Mouse (Mus musculus) midbrain, embryonic 10.5 days (tissue): ENCODE measurements around the gene Adam17. TPM values are rescaled to one million over a fixed set of nuclear protein-coding genes. Genes with fewer than 3 reads are reported as not detected.

Source experiments
- DNase-seq: peaks from one replicate; pipeline ENCODE4 v3.0.0-alpha.2; 2017; ENCODE audit warnings: low spot score
- H3K27ac ChIP-seq: fragments of 300-500 bp; sonication (generic); replicated peaks from 2 replicates; pipeline ENCODE4 v1.5.1; 2016; ENCODE audit warnings: mild to moderate bottlenecking
- H3K27me3 ChIP-seq: fragments of 300-500 bp; sonication (generic); 2 replicates; pipeline ENCODE4 v1.6.1; 2016; ENCODE audit warnings: low read depth, mild to moderate bottlenecking; ENCODE audit not compliant: poor library complexity, severe bottlenecking
- H3K36me3 ChIP-seq: fragments of 300-500 bp; sonication (generic); 2 replicates; pipeline ENCODE4 v1.6.1; 2016; ENCODE audit warnings: mild to moderate bottlenecking, moderate library complexity
- H3K4me1 ChIP-seq: fragments of 300-500 bp; sonication (generic); 2 replicates; pipeline ENCODE4 v1.6.1; 2016
- H3K4me3 ChIP-seq: fragments of 300-500 bp; sonication (generic); 2 replicates; pipeline ENCODE4 v1.5.1; 2016; ENCODE audit warnings: mild to moderate bottlenecking, moderate library complexity
- H3K9me3 ChIP-seq: fragments of 300-500 bp; sonication (generic); replicated peaks from 2 replicates; pipeline ENCODE4 v1.6.1; 2016; ENCODE audit warnings: mild to moderate bottlenecking
- WGBS: fragments of 180-500 bp; shearing (Covaris S2); methylation state at CpG from one replicate; pipeline ENCODE4 v1.1.7; 2016; 5-methylcytosine and 5-hydroxymethylcytosine counted together
- polyA plus RNA-seq: library from polyadenylated mRNA; unstranded; fragments of >200 nt; fragmentation: Nextera tagmentation; extraction: Ambion mirVana; gene quantifications from 2 replicates; pipeline ENCODE4 v1.2.1, GENCODE M21; 2016

Gene Adam17
- polyA plus RNA-seq, 1 experiment from 2014 or later, result 42.8 TPM

DNA sequence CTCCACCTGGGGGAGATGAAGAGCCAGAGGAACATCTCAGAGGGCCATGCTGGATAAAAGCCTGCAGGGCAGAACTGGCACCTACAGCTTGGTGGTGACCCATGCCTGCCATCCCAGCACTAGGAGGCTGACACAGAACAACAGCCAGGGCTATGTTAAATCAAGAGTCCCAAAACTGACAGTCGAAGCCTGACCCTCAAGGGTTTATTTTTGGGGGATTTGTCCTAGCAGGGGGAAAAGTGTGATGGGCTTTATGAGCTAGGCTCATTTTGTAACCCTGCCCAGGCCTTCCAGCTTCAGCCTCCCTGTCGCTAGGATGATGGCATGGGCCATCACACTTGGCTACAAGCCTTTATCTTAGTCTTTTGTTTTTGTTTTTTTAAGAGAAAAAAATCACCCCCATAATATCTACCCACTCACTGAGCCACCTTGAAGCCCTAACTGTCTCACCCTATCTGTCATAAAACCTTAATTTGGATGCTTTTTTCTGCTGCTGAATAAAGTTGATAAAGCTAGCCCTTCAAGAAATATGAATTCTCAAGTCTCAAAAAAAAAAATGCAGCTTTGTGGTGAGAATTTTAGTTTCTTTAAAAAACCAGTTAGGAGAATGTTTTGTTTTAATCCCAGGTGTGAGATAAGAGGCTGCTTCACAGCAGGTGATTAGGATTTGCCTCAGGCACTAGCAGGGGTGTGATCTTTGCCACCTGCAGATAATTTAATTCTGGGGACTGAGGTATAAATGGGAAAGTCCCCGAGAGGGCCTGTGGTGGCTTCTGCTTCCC lies 2.1 kb upstream of the Adam17 start:
- Histone ChIP-seq H3K9me3 (no peaks in the 10 kb centered on the region), H3K4me1 (peaks cover 9% of the 10 kb centered on the region), H3K4me3 (no peak overlapping the region), H3K36me3 (no peaks in the 10 kb centered on the region), H3K27me3 (no peaks in the 10 kb centered on the region), H3K27ac (no peak overlapping the region)
- 51% methylated on average over 3 of the region's 3 CpGs for WGBS
- no peak for DNase-seq

DNA sequence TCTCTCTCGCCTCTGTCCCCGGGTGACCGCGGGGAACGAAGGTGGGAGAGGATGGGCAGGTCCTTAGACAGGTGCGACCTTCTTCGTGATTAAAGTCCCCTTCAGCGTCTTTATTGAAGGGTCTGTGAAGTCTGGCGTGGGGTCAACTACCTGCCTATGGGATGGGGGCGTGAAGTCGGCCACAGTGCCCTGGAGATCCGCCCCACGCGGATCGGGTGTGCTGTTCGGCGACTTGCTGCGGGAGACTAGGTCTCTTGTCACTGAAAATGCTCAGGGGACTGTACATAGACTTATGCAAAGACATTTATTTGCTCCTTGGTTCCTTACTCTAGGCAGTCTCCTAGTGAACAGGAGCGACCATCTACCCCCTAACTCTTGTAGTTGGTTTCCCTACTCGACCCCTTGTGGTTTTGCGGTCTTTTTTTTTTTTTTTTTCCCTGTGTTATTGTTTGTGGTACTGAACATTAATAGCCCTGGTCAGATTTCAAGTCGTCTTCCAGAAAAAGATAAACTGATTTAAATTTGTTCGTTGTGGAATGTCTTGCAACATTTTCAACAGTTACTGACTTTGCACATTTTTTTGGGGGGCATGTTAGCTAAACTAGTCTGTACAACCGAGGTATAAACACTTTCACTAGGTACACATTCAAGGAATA lies 516 bp upstream of the Adam17 start:
- Histone ChIP-seq H3K27me3 (no peaks in the 10 kb centered on the region), H3K9me3 (no peaks in the 10 kb centered on the region), H3K4me1 (peaks cover 9% of the 10 kb centered on the region), H3K36me3 (no peaks in the 10 kb centered on the region), H3K27ac (peak overlapping the region; percentile 96), H3K4me3 (peak overlapping the region; percentile 78)
- no peak for DNase-seq
- 7% methylated on average over 24 of the region's 24 CpGs for WGBS

DNA sequence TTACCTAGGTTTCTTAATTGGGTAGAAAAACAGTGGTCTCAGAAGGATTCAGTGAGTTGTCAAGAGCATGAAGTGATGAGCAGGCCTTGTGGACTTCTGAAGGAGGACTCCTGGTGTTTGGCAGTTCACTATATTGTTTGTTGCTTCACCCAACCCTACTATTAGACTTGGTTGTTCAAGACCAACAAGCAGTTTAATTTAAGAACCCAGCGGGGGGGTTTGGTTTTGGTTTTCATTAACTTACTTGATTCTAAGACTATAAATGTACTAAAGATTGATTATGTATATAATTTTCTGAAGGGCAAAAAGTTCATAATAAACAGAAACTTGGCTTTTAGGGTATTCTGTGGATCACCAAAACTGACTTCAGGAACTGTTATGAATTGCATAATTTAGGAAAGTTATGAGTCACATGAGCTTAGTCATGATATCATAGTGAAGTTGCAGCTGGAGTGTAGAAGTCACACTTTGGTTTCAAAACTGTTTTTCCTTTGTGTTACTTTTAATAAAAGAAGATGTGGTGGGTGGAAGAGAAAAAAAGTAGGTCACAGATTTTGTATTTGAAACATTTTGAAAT lies 3.3 kb downstream of the Adam17 start:
- Histone ChIP-seq H3K27ac (no peak overlapping the region), H3K4me3 (no peak overlapping the region), H3K27me3 (no peaks in the 10 kb centered on the region), H3K4me1 (peaks cover 9% of the 10 kb centered on the region), H3K36me3 (no peaks in the 10 kb centered on the region), H3K9me3 (no peaks in the 10 kb centered on the region)
- WGBS, result 98% methylated on average over 1 of the region's 1 CpGs
- DNase-seq, result no peak

DNA sequence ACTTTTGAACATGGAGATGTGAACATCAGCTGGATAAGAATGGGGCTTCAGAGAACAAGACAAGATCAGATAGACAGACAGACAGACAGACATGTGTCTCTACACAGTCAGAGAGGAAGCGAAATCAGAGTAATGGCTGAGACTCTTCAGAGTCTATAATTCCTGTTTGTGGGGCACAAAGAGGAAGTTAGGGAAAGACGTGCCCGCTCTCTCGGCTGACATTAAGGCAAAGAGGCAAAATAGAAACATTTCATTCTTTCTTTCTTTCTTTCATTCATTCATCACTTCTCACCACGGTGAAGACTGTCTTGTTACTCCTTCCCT lies 4.4 kb downstream of the Adam17 start:
- H3K36me3 ChIP-seq, result peaks cover 7% of the 10 kb centered on the region
- no peak for DNase-seq
- no peak overlapping the region for H3K4me3 ChIP-seq
- no peak overlapping the region for H3K27ac ChIP-seq
- WGBS, result 94% methylated on average over 5 of the region's 5 CpGs
- 0 out of 2 replicates have a peak, but pooled peaks cover 3% of the 10 kb centered on the region for H3K9me3 ChIP-seq
- peaks cover 9% of the 10 kb centered on the region for H3K4me1 ChIP-seq
- no peaks in the 10 kb centered on the region for H3K27me3 ChIP-seq

DNA sequence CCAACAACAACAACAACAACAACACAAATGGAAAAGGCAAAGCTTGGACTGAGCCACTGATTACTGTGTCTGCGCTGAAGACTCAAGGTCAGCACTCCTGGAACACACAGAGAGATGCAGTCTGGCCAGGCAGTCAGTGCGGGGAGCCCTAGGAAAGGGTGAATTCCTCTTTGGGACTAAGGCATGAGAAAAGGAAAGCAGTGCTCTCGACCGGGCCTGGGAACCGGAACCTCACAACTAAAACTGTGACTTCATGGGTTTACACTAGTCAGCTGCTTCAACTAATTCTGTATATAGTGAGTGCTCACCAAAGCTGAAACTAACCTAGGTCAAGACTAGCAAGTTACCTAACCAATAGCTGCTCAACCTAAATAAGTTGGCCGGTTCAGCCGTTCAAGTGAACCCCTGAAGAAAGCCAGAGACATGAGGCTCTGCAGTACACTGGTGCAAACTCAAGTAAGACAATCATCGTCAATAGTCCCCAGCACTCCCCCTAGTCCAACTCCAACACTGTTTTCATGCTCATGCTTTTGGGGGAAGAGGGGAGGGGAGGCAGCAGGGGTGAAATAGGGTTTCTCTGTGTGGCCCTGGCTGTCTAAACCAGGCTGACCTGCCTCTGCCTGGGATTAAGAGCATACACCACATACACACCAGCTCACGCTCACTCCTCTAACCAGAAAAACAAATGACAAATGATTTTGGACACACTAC lies 4.9 kb downstream of the Adam17 start:
- no peak overlapping the region for H3K4me3 ChIP-seq
- DNase-seq, result no peak
- H3K27ac ChIP-seq, result no peak overlapping the region
- peaks cover 9% of the 10 kb centered on the region for H3K4me1 ChIP-seq
- no peaks in the 10 kb centered on the region for H3K27me3 ChIP-seq
- peaks cover 3% of the 10 kb centered on the region; the same call in 1 of the 2 replicates for H3K9me3 ChIP-seq
- peaks cover 12% of the 10 kb centered on the region for H3K36me3 ChIP-seq
- WGBS, result 94% methylated on average over 9 of the region's 9 CpGs

DNA sequence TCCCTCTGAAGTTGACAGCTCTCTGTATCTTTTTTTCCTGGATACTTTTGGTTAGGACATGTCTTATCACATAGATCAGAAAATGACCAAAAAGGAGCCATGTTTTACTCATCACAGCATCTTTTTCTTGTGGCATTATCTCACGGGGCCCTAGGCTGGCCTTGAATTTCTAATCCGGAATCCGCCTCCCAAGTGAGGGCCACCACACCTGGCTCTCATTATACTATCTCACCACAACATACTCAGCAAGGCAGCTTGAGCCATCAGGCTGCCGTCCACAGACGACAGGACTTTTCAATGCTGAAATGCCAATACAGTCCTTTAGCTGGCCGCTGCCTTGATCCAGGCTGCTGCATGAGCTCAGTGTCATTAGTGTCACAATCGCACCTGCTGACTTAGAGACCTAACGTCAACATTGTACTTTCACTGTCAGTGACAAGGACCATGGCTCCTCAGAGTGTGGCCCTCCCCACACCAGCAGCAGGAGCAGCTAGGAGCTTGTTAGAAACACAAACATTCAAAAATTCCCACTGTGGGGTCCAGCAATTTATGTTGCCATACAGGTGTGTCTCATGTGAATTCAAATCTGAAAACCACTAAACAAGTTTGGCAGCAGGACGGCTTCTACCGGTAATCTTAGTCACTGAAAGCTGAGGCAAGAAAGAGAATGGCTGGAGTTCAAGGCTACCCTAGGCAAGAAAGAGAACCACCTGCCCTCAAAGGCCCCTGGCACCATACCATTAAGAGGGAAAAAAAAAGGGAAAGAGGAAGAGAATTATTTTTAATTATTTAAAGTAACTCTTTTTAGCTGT lies 8.6 kb downstream of the Adam17 start:
- H3K27me3 ChIP-seq, result no peaks in the 10 kb centered on the region
- H3K36me3 ChIP-seq, result peaks cover 41% of the 10 kb centered on the region
- H3K27ac ChIP-seq, result no peak overlapping the region
- H3K9me3 ChIP-seq, result peaks cover 3% of the 10 kb centered on the region; the same call in 1 of the 2 replicates
- no peaks in the 10 kb centered on the region for H3K4me1 ChIP-seq
- no peak for DNase-seq
- WGBS, result 78% methylated on average over 10 of the region's 10 CpGs
- H3K4me3 ChIP-seq, result no peak overlapping the region

DNA sequence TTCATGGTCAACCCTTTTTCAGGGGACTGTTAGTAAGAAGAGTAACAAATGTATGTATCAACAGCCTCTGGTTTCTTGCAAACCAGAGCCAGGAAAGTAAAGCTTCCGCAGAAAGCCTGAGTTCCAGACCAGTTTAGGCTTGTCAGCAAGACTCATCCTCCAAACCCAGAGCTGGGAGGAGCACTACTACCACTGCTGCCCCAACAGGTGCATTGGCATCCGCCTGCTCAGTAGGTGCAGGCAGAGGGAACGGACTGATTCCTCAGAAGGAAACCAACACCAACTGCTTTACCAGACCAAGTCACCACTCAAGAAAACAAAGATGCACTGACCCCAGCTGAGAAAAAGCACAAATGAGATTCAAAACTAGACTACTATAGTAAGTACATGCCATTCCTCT lies 10.2 kb downstream of the Adam17 start:
- no peak overlapping the region for H3K27ac ChIP-seq
- peaks cover 48% of the 10 kb centered on the region for H3K36me3 ChIP-seq
- DNase-seq, result no peak
- H3K4me1 ChIP-seq, result no peaks in the 10 kb centered on the region
- H3K9me3 ChIP-seq, result peaks cover 3% of the 10 kb centered on the region; the same call in 1 of the 2 replicates
- H3K27me3 ChIP-seq, result no peaks in the 10 kb centered on the region
- 92% methylated on average over 3 of the region's 3 CpGs for WGBS
- H3K4me3 ChIP-seq, result no peak overlapping the region

DNA sequence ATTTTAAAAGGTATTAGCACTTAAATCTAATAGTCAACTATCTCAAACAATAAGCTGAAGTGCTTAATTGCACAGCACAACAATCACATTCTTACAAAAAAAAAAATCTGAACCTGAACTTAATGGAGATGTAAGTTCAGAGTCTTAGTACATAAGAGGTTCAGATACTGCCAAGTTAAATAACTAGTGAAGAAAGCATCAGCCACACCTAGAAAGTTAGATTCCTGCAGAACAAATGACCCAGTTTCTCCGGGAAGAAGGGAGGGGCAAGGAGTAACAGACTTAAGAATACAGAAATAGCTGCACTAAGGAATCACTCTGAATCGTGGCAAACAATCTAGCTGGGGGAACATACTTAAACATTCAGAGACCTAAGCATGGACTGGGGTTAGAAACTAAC lies 10.7 kb downstream of the Adam17 start:
- H3K4me1 ChIP-seq, result no peaks in the 10 kb centered on the region
- peaks cover 3% of the 10 kb centered on the region; the same call in 1 of the 2 replicates for H3K9me3 ChIP-seq
- DNase-seq, result no peak
- H3K27ac ChIP-seq, result no peak overlapping the region
- no peak overlapping the region for H3K4me3 ChIP-seq
- peaks cover 52% of the 10 kb centered on the region for H3K36me3 ChIP-seq
- WGBS, result 87% methylated on average over 2 of the region's 2 CpGs
- no peaks in the 10 kb centered on the region for H3K27me3 ChIP-seq

DNA sequence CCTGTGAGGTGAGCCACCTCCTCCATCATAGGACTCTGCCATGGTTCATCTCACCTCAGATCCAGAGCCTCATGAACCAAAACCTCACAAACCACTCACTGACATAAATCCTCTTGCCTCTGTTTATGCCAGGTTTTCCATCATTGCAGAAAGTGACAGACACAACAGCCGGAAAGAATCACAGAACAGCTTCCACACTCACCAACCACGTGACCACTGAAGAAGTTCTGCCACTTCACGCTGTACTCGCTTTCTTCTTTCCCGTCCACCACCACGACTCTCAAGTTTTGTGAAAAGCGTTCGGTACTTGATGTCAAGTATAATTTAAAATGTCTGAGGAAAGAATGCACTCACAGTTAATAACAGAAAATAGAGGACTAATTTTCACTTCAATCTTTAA lies 19.8 kb downstream of the Adam17 start:
- Histone ChIP-seq H3K36me3 (peaks cover 87% of the 10 kb centered on the region), H3K4me1 (peaks cover 10% of the 10 kb centered on the region), H3K4me3 (no peak overlapping the region), H3K9me3 (peaks cover 17% of the 10 kb centered on the region), H3K27me3 (no peaks in the 10 kb centered on the region), H3K27ac (no peak overlapping the region)
- 98% methylated on average over 8 of the region's 8 CpGs for WGBS
- DNase-seq, result no peak

DNA sequence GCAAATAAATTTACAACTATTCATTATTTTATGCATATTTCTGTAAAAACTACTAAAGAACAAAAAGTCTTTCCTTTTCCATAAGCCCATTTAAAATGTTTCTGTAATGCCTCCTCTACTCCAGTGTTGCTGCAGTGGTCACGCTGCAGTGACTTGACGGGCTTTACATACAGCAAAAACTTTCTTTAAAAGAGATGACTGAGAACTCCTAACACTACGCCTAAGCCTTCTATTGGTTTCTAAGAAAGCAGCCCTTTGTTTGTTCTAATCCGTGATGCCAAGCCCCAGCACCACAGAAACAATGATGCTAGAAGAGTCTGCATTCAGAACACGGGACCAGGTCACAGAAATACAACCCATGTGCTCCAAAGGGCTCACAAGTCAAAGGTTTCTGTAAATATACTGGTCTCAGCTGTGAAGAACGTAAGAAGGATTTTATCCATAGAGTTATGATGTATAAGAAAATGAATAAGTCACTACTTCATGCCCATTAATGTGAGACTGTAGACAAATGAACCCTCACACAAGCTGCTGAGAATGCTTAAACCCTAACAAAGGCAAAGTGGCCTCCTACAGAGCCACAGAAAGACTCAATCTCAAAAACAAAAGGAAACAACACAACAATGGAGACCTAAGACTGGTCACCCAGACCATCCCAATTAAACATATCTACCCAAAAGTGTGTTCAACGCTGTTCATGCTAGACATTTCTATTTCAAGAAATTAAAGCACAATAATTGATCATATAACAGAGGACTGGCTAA lies 23.1 kb downstream of the Adam17 start:
- Histone ChIP-seq H3K4me3 (no peak overlapping the region), H3K27ac (peak overlapping the region; percentile 69), H3K9me3 (peaks cover 17% of the 10 kb centered on the region), H3K36me3 (peaks cover 84% of the 10 kb centered on the region), H3K4me1 (peaks cover 10% of the 10 kb centered on the region), H3K27me3 (no peaks in the 10 kb centered on the region)
- DNase-seq, result peak; percentile 21
- 23% methylated on average over 7 of the region's 7 CpGs for WGBS

DNA sequence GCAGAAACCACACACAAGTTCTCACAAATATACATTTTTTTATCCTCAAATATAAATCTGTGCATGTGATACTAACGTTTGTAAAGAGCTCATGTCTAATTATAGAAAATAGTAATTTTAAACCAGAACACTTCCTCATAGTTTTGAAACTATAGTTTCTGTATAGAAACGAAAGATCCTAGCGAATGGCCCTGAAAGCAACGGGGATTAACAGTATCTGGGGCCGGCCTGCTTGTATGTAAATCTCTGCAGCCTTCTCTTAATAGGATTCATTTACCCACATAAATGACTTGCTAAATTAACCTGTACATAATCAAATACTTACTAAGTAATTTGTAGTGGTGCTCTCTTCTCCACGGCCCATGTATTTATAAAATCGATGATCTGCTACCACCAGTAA lies 26.5 kb downstream of the Adam17 start:
- 93% methylated on average over 7 of the region's 7 CpGs for WGBS
- DNase-seq, result no peak
- Histone ChIP-seq H3K27ac (no peak overlapping the region), H3K4me1 (peaks cover 10% of the 10 kb centered on the region), H3K4me3 (no peak overlapping the region), H3K36me3 (peaks cover 79% of the 10 kb centered on the region), H3K9me3 (peaks cover 10% of the 10 kb centered on the region), H3K27me3 (no peaks in the 10 kb centered on the region)
